Mouse (Mus musculus): ENCODE results near the gene Cd7. TPM values are rescaled to one million over a fixed set of nuclear protein-coding genes. Genes with fewer than 3 reads are reported as not detected.

Cd7 gene
- polyA plus RNA-seq, 1 experiment: 0.85 TPM

- no peak for DNase-seq (ENCODE audit: low read depth)
Measured at GRCm38 (mm10) chr11:120990951-120991526, 48.2 kb downstream of the Cd7 start, which contains the start of gene Csnk1d. Gene Csnk1d (minus strand): TSS chr11:120991330.

- no peak for DNase-seq (ENCODE audit: low read depth)
Measured at GRCm38 (mm10) chr11:120990126-120990781, 49.0 kb downstream of the Cd7 start.

GRCm38 (mm10) chr11:120989523-120989922, 49.7 kb downstream of the Cd7 start:
- DNase-seq (ENCODE audit: low read depth): no peak

- DNase-seq (ENCODE audit: low read depth): no peak
Measured at GRCm38 (mm10) chr11:120988410-120988809, 50.8 kb downstream of the Cd7 start.

- DNase-seq (ENCODE audit: low read depth): no peak
Measured at GRCm38 (mm10) chr11:120987608-120988007, 51.6 kb downstream of the Cd7 start.

Other genes starting within 250 kb of the Cd7 start
- 31.7 and 31.9 TPM in 2 replicates for gene Dus1l, start 243.0 kb downstream of the Cd7 start, polyA plus RNA-seq (2012; rRNA removed)
- gene Fasn, start 214.9 kb downstream of the Cd7 start, polyA plus RNA-seq (2012; rRNA removed): 2,531 and 4,379 TPM in 2 replicates
- gene Ccdc57, start 106.5 kb downstream of the Cd7 start, polyA plus RNA-seq (2012; rRNA removed): 5.6 and 5.8 TPM in 2 replicates
- 17.1 and 18.7 TPM in 2 replicates for gene Slc16a3, start 90.9 kb downstream of the Cd7 start, polyA plus RNA-seq (2012; rRNA removed)
- gene Csnk1d, start 48.1 kb downstream of the Cd7 start, polyA plus RNA-seq (2012; rRNA removed): 85.3 and 94.0 TPM in 2 replicates
- 2.6 and 4.5 TPM in 2 replicates for gene Sectm1b, start 24.2 kb upstream of the Cd7 start, polyA plus RNA-seq (2012; rRNA removed)
- gene Sectm1a, start 41.8 kb upstream of the Cd7 start, polyA plus RNA-seq (2012; rRNA removed): 4.4 and 5.8 TPM in 2 replicates
- gene Tex19.2, start 79.3 kb upstream of the Cd7 start, polyA plus RNA-seq (2012; rRNA removed): 0.12 and 0.13 TPM in 2 replicates
- 0.05 and 0.06 TPM in 2 replicates for gene Tex19.1, start 106.7 kb upstream of the Cd7 start, polyA plus RNA-seq (2012; rRNA removed)
- 0.14 TPM in 1 of 2 replicates, not detected in the other for gene Uts2r, start 120.9 kb upstream of the Cd7 start, polyA plus RNA-seq (2012; rRNA removed)
- gene Hexdc, start 165.0 kb upstream of the Cd7 start, polyA plus RNA-seq (2012; rRNA removed): 22.8 and 36.9 TPM in 2 replicates
- 28.8 and 34.4 TPM in 2 replicates for gene Ogfod3, start 165.3 kb upstream of the Cd7 start, polyA plus RNA-seq (2012; rRNA removed)
- gene Cybc1, start 189.9 kb upstream of the Cd7 start, polyA plus RNA-seq (2012; rRNA removed): 27.5 and 40.6 TPM in 2 replicates
- gene Narf, start 197.8 kb upstream of the Cd7 start, polyA plus RNA-seq (2012; rRNA removed): 30.3 and 48.1 TPM in 2 replicates
- gene Foxk2, start 220.6 kb upstream of the Cd7 start, polyA plus RNA-seq (2012; rRNA removed): 41.4 and 43.9 TPM in 2 replicates